Mouse (Mus musculus): ENCODE data around the gene Car5a. TPM values are rescaled to one million over a fixed set of nuclear protein-coding genes. Genes with fewer than 3 reads are reported as not detected.

Gene Car5a
- total RNA-seq (2017) = not detected in 2 replicates

- ATAC-seq (replicated peaks; ENCODE audit: low read depth, poor library complexity, severe bottlenecking) = no peak
Measured at GRCm38 (mm10) chr8:121944831-121945230, at the start of gene Car5a. TSS of gene Car5a (minus strand) at chr8:121944904.

- ATAC-seq (replicated peaks; ENCODE audit: low read depth, poor library complexity, severe bottlenecking) = no peak
Measured at GRCm38 (mm10) chr8:121992911-121993310, 48.2 kb upstream of the Car5a start.

GRCm38 (mm10) chr8:121991611-121992010, 46.9 kb upstream of the Car5a start:
- ATAC-seq (replicated peaks; ENCODE audit: low read depth, poor library complexity, severe bottlenecking) = 0 out of 2 replicates have a peak, but pooled peaks have one; percentile 15

- no peak for ATAC-seq (replicated peaks; ENCODE audit: low read depth, poor library complexity, severe bottlenecking)
Measured at GRCm38 (mm10) chr8:121990506-121991255, 46.0 kb upstream of the Car5a start.

- ATAC-seq (replicated peaks; ENCODE audit: low read depth, poor library complexity, severe bottlenecking) = no peak
Measured at GRCm38 (mm10) chr8:121987892-121988291, 43.2 kb upstream of the Car5a start.

GRCm38 (mm10) chr8:121985673-121986072, 41.0 kb upstream of the Car5a start:
- no peak for ATAC-seq (replicated peaks; ENCODE audit: low read depth, poor library complexity, severe bottlenecking)

GRCm38 (mm10) chr8:121981520-121981895, 36.8 kb upstream of the Car5a start:
- no peak for ATAC-seq (replicated peaks; ENCODE audit: low read depth, poor library complexity, severe bottlenecking)

- ATAC-seq (replicated peaks; ENCODE audit: low read depth, poor library complexity, severe bottlenecking) = no peak
Measured at GRCm38 (mm10) chr8:121980792-121981519, 36.3 kb upstream of the Car5a start.

GRCm38 (mm10) chr8:121978670-121979069, 34.0 kb upstream of the Car5a start:
- ATAC-seq (replicated peaks; ENCODE audit: low read depth, poor library complexity, severe bottlenecking) = no peak

GRCm38 (mm10) chr8:121977819-121978590, 33.3 kb upstream of the Car5a start:
- peak; percentile 77; the same call in 1 of the 2 replicates for ATAC-seq (replicated peaks; ENCODE audit: low read depth, poor library complexity, severe bottlenecking)

- peak; percentile 52; the same call in 1 of the 2 replicates for ATAC-seq (replicated peaks; ENCODE audit: low read depth, poor library complexity, severe bottlenecking)
Measured at GRCm38 (mm10) chr8:121973906-121974305, 29.2 kb upstream of the Car5a start.

- peak; percentile 58 for ATAC-seq (replicated peaks; ENCODE audit: low read depth, poor library complexity, severe bottlenecking)
Measured at GRCm38 (mm10) chr8:121971488-121972058, 26.9 kb upstream of the Car5a start.

- no peak for ATAC-seq (replicated peaks; ENCODE audit: low read depth, poor library complexity, severe bottlenecking)
Measured at GRCm38 (mm10) chr8:121970225-121970624, 25.5 kb upstream of the Car5a start.

- ATAC-seq (replicated peaks; ENCODE audit: low read depth, poor library complexity, severe bottlenecking) = peak; percentile 40; the same call in 1 of the 2 replicates
Measured at GRCm38 (mm10) chr8:121968542-121968941, 23.8 kb upstream of the Car5a start.

GRCm38 (mm10) chr8:121967977-121968376, 23.3 kb upstream of the Car5a start:
- ATAC-seq (replicated peaks; ENCODE audit: low read depth, poor library complexity, severe bottlenecking) = no peak

GRCm38 (mm10) chr8:121966714-121967448, 22.2 kb upstream of the Car5a start:
- ATAC-seq (replicated peaks; ENCODE audit: low read depth, poor library complexity, severe bottlenecking) = no peak

GRCm38 (mm10) chr8:121966110-121966509, 21.4 kb upstream of the Car5a start:
- no peak for ATAC-seq (replicated peaks; ENCODE audit: low read depth, poor library complexity, severe bottlenecking)

GRCm38 (mm10) chr8:121964716-121965512, 20.2 kb upstream of the Car5a start:
- no peak for ATAC-seq (replicated peaks; ENCODE audit: low read depth, poor library complexity, severe bottlenecking)

- no peak for ATAC-seq (replicated peaks; ENCODE audit: low read depth, poor library complexity, severe bottlenecking)
Measured at GRCm38 (mm10) chr8:121962892-121963291, 18.2 kb upstream of the Car5a start.
